Mouse (Mus musculus) liver, adult 2 months (tissue): ENCODE data around the gene Trip4. TPM values are rescaled to one million over a fixed set of nuclear protein-coding genes. Genes with fewer than 3 reads are reported as not detected.

Experiments
- DNase-seq: peaks from one replicate; pipeline ENCODE4 v3.0.0-alpha.2; 2011; ENCODE audit warnings: low read depth, low spot score; ENCODE audit errors: extremely low read depth
- H3K27ac ChIP-seq: fragments of 200-500 bp; replicated peaks from 2 replicates; pipeline ENCODE4 v1.5.1; 2012; ENCODE audit warnings: low read depth, mild to moderate bottlenecking, control low read depth, inconsistent platforms, low read length; ENCODE audit not compliant: insufficient read depth
- H3K27me3 ChIP-seq: fragments of 200-500 bp; 2 replicates; pipeline ENCODE4 v1.6.1; 2012; ENCODE audit warnings: mild to moderate bottlenecking, moderate library complexity, low read length, inconsistent platforms; ENCODE audit not compliant: control insufficient read depth, insufficient read depth
- H3K36me3 ChIP-seq: fragments of 200-500 bp; 2 replicates; pipeline ENCODE4 v1.6.1; 2012; ENCODE audit warnings: low read length, inconsistent platforms; ENCODE audit not compliant: control insufficient read depth, insufficient read depth
- H3K4me1 ChIP-seq: fragments of 200-500 bp; 2 replicates; pipeline ENCODE4 v1.6.1; 2011; ENCODE audit warnings: low read length; ENCODE audit not compliant: control insufficient read depth, insufficient read depth
- H3K4me3 ChIP-seq: fragments of 200-500 bp; 2 replicates; pipeline ENCODE4 v1.5.1; 2011; ENCODE audit warnings: low read depth, mild to moderate bottlenecking, control low read depth, low read length, moderate library complexity; ENCODE audit not compliant: insufficient read depth
- H3K79me2 ChIP-seq: fragments of 200-500 bp; 2 replicates; pipeline ENCODE4 v1.6.1; 2012; ENCODE audit warnings: inconsistent platforms, mild to moderate bottlenecking, low read length, moderate library complexity; ENCODE audit not compliant: control insufficient read depth, insufficient read depth
- H3K9ac ChIP-seq: fragments of 200-500 bp; 2 replicates; pipeline ENCODE4 v1.6.1; 2012; ENCODE audit warnings: low read depth, mild to moderate bottlenecking, control low read depth, inconsistent platforms, low read length
- CTCF ChIP-seq: fragments of 200-500 bp; IDR thresholded peaks from 2 replicates; pipeline ENCODE4 v1.5.1; 2011; ENCODE audit warnings: low read depth, low read length, control low read depth
- POLR2A ChIP-seq: fragments of 200-500 bp; IDR thresholded peaks from 2 replicates; pipeline ENCODE4 v1.6.1; 2011; ENCODE audit warnings: low read length, control low read depth; ENCODE audit not compliant: insufficient read depth; ENCODE audit errors: extremely low read depth
- WGBS: fragments of 180-500 bp; shearing (Covaris S2); methylation state at CpG from one replicate; pipeline ENCODE4 v1.1.7; 2018; 5-methylcytosine and 5-hydroxymethylcytosine counted together
- polyA plus RNA-seq: library from polyadenylated mRNA; depleted of rRNA; stranded (reverse); fragments of >200 nt; gene quantifications from 2 replicates; pipeline ENCODE4 v1.2.3, GENCODE M21; 2012
- total RNA-seq: library from RNA; depleted of rRNA; stranded (reverse); fragments of >200 nt; gene quantifications from 2 replicates; pipeline ENCODE4 v1.2.3, GENCODE M21; 2014

Trip4 gene
- total and polyA plus RNA-seq, 2 experiments = 6.4 to 30.9 TPM

DNA sequence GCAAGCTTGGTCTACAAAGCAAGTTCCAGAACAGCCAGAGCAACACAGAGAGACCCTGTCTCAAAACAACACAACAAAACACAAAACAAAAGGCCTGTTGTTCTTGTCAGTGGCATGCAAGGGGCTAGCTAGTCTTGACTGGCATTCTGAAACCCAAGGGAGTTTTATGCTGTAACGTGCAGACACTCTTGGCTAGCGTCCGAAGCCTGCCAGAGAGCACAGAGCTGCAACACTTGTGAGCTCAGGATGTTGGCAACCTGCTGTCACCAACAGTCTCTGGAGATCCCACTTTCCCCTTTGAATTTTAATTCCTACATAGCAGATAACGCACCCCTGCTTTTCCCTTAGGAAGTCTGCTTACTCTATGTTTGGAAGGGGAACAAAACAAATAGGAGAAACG, 101.3 kb downstream of the Trip4 start:
- no peak for DNase-seq
- Histone ChIP-seq H3K9ac (no peak overlapping the region), H3K36me3 (no peaks in the 10 kb centered on the region), H3K27ac (no peak overlapping the region), H3K79me2 (peaks cover 26% of the 10 kb centered on the region; the same call in 1 of the 2 replicates), H3K4me1 (peaks cover 2% of the 10 kb centered on the region; the same call in 1 of the 2 replicates), H3K4me3 (no peak overlapping the region), H3K27me3 (no peaks in the 10 kb centered on the region)
- WGBS = 18% methylated on average over 5 of the region's 5 CpGs
- TF ChIP-seq POLR2A (no peak), CTCF (no peak)

DNA sequence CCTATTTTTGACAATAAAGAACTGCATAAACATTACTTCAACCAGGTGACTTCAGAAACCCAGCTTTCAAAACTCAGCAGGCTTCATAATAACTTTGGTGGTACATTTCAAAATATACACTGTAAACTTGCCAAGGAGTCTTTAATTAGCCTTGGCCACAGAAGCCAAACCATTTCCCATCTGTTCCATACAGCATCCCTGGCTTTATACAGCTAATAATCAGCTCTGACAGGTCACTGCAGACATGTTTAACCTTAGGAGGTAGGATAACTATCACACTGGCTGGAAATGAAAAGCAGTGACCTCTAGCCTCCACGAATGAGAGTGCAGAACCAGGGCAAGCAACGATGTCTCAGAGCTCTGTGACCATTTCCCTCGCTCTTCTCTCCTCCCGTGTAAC, 108.8 kb downstream of the Trip4 start:
- Histone ChIP-seq H3K27ac (no peak overlapping the region), H3K79me2 (peaks cover 24% of the 10 kb centered on the region; the same call in 1 of the 2 replicates), H3K9ac (no peak overlapping the region), H3K4me1 (no peaks in the 10 kb centered on the region; the same call in 1 of the 2 replicates), H3K27me3 (no peaks in the 10 kb centered on the region), H3K36me3 (no peaks in the 10 kb centered on the region), H3K4me3 (no peak overlapping the region)
- TF ChIP-seq CTCF (no peak), POLR2A (no peak)
- 62% methylated on average over 4 of the region's 4 CpGs for WGBS
- no peak for DNase-seq

DNA sequence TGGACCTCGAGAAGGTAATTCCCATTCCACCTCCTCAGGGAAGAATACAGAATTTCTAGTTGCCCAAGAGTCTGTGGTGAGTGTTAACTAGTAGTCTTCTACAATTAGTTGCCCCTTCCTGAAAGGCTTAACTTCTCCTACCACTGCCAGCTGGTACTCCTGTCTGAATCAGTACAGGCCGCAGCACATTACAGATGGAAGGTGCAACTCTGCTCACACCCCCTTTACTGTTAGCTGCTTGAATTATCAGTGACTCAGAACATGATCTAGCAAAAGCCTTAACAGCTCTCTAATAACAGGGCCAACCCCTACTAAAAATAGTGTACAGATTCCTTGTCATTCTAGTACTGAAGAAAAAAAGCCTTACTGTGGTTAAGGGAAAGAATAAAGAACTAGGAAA, 112.9 kb downstream of the Trip4 start:
- 94% methylated on average over 2 of the region's 2 CpGs for WGBS
- Histone ChIP-seq H3K9ac (no peak overlapping the region), H3K4me3 (no peak overlapping the region), H3K27me3 (no peaks in the 10 kb centered on the region), H3K27ac (no peak overlapping the region), H3K36me3 (peaks cover 4% of the 10 kb centered on the region; the same call in 1 of the 2 replicates), H3K79me2 (peaks cover 29% of the 10 kb centered on the region; the same call in 1 of the 2 replicates), H3K4me1 (0 out of 2 replicates have a peak, but pooled peaks cover 2% of the 10 kb centered on the region)
- DNase-seq = no peak
- TF ChIP-seq CTCF (no peak), POLR2A (no peak)

GRCm38 (mm10) chr9:65794313-65794712, 114.3 kb downstream of the Trip4 start:
- DNase-seq = no peak
- Histone ChIP-seq H3K79me2 (peaks cover 28% of the 10 kb centered on the region; the same call in 1 of the 2 replicates), H3K4me1 (0 out of 2 replicates have a peak, but pooled peaks cover 2% of the 10 kb centered on the region), H3K36me3 (peaks cover 4% of the 10 kb centered on the region; the same call in 1 of the 2 replicates), H3K9ac (no peak overlapping the region), H3K4me3 (no peak overlapping the region), H3K27me3 (no peaks in the 10 kb centered on the region), H3K27ac (no peak overlapping the region)
- 95% methylated on average over 7 of the region's 7 CpGs for whole genome bisulfite sequencing
- TF ChIP-seq CTCF (no peak), POLR2A (no peak)

GRCm38 (mm10) chr9:65793506-65793905, 115.1 kb downstream of the Trip4 start:
- peaks cover 2% of the 10 kb centered on the region; the same call in 1 of the 2 replicates for H3K4me1 ChIP-seq
- 93% methylated on average over 3 of the region's 3 CpGs for WGBS
- H3K79me2 ChIP-seq = peaks cover 26% of the 10 kb centered on the region; the same call in 1 of the 2 replicates
- H3K36me3 ChIP-seq = peaks cover 4% of the 10 kb centered on the region; the same call in 1 of the 2 replicates
- no peak for DNase-seq
- TF ChIP-seq CTCF = no peak
- TF ChIP-seq POLR2A = no peak
- no peak overlapping the region for H3K27ac ChIP-seq
- no peak overlapping the region for H3K4me3 ChIP-seq
- no peak overlapping the region for H3K9ac ChIP-seq
- no peaks in the 10 kb centered on the region for H3K27me3 ChIP-seq

GRCm38 (mm10) chr9:65793086-65793485, 115.5 kb downstream of the Trip4 start:
- TF ChIP-seq CTCF (no peak), POLR2A (no peak)
- H3K27ac ChIP-seq = no peak overlapping the region
- H3K79me2 ChIP-seq = peaks cover 26% of the 10 kb centered on the region; the same call in 1 of the 2 replicates
- DNase-seq = no peak
- H3K4me3 ChIP-seq = no peak overlapping the region
- H3K27me3 ChIP-seq = no peaks in the 10 kb centered on the region
- 63% methylated on average over 3 of the region's 3 CpGs for WGBS
- no peak overlapping the region for H3K9ac ChIP-seq
- peaks cover 2% of the 10 kb centered on the region; the same call in 1 of the 2 replicates for H3K4me1 ChIP-seq
- H3K36me3 ChIP-seq = peaks cover 4% of the 10 kb centered on the region; the same call in 1 of the 2 replicates
